Mouse (Mus musculus): ENCODE data around the gene Smarcd3.

Gene Smarcd3

DNA sequence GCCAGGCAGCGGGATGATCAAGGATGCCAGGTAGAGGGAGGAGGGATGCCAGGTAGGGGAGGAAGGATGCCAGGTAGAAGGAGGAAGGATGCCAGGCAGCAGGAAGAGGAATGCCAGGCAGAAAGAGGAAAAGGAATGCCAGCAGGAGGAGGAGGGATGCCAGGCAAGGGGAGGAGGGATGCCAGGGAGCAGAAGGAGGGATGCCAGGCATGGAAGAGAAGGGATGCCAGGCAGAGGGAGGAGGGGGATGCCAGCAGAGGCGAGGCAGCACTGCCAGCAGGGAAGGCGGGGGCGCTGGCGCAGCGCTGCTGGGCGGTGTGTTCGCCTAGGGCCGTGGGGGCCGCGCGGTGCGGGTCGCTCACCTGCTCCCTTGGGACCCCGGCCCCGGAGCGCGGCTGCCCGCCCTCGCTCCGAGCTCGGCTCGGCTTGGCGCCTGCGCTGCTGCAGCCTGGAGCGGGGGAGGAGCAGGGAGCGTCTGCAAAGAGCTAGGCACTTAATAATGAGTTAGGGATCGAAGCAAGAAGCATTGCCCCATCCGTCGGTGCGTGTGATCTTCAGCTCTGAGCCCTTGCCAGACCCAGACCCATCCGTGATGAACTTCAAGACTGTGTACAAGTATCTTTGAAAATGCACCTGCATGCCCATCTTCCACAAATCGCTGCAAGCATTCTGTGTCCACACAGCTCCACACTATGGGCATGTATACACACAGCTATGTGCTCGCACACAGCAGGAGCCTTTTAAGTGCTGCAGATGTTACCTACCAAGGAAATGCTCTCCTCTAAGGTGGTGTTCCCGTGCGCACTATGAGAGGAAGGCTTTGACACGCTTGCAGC lies at the start of gene Smarcd3:
Gene Smarcd3 (minus strand): TSS at position 426 of the 836 bp plus-strand sequence.
- peak; percentile 77 to 84 for DNase-seq (ENCODE audit: low spot score in 2 of 2)

DNA sequence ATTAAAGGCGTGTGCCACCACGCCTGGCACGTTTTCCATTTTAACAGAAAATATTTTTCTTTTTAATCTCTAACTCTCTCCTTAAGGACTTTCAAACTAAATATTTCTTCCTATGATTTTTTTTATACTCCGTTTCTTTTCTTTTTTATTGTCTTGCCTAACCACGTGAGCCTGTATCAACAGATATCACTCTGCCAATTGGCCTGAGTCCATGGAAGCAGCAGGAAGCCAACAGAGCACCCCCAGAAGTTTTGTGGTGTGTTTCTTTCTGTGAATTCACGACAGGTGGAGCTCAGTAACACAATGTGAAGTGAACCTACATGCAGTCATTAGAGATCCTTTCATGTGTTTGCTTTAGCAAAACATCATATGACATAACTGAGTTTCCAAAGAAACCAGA lies 37.2 kb upstream of the Smarcd3 start:
- no peak for DNase-seq (ENCODE audit: low spot score in 2 of 2)

DNA sequence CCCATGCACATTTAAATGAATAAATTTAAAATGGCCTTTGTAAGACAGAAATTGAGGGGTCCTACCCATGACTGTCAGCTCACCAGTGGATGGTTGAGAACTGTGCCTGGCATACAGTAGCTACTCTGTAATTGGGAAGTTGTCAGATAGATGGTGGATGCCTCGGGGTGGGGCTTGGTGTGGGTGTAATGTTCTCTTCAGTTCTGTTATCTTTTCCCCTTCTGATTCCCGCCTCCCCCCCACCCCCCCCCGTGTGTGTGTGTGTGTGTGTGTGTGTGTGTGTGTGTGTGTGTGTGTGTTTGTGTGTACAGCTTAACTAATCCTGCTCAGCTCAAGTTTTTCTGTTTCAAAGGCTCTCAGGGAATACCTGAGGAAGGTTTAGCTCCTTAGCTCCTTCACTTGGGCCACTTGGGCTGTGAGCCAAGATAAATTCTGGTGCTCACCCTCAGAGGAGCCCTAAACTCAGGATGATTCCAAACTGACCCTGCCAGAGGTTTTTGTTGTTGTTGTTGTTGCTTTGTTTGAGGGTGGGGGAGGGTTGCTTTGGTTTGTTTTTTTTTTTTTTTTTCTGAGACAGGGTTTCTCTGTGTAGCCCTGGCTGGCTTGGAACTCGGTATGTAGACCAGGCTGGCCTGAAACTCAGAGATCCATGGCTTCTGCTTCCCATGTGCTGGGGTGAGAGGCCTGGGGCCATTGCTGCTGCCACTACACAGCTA lies 35.7 kb upstream of the Smarcd3 start:
- DNase-seq (ENCODE audit: low spot score in 2 of 2): no peak

DNA sequence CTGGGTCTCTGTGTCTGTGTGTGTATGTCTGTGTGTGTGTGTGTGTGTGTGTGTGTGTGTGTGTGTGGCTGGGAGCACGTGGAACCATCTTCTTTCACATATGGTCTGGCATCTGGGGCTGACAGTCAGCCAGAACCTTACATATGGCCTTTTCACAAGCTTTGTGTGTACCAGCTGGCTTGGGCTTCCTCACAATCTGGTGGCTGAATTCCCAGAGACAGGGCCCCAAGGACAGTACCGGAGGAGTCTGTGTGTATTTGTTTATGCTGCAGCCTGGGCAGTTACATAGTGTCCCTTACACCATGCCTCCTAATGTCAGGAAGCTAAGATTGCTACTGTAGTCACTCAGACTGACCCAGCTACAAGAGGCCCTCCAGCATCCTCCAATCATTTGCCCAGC lies 32.9 kb upstream of the Smarcd3 start:
- DNase-seq (ENCODE audit: low spot score in 2 of 2): peak in 1 of 2 experiments; percentile 20

DNA sequence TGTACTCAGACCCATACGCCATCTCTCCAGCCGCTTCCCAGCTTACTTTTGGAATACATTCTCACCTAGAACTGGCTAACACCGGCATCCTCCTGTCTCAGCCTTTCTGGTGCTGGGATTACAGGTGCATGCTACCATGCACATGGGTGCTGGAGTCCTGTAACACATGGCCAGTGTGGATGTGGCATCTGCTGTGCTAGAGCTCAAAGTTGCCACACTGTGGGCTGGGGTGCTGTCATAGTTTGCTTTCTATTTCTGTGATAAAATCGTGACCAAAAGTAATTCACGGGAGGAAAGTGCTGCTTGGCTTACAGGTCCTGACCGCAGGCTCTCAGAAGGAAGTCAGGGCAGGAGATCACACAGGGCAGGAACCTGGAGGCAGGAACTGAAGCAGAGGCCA lies 30.3 kb upstream of the Smarcd3 start:
- no peak for DNase-seq (ENCODE audit: low spot score in 2 of 2)

DNA sequence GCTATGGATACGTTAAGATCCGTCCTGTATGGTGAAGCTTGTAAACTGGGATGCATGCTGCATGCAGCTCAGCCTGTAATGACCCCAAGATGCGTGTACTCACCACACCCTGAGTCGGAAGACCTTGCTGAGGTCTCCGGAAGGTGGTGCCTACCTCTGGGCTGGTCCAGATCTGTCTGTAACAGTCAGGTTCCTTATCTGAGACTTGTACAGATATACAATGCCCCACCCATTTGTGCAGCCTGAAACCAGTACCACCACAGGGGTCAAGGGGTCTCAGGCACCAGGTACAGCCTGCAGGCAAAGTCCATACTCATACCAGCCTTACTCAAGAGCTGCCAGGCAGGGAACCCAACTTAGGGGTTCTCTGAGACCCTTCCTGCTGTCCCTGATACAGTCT lies 28.6 kb upstream of the Smarcd3 start:
- DNase-seq (ENCODE audit: low spot score in 2 of 2): no peak

DNA sequence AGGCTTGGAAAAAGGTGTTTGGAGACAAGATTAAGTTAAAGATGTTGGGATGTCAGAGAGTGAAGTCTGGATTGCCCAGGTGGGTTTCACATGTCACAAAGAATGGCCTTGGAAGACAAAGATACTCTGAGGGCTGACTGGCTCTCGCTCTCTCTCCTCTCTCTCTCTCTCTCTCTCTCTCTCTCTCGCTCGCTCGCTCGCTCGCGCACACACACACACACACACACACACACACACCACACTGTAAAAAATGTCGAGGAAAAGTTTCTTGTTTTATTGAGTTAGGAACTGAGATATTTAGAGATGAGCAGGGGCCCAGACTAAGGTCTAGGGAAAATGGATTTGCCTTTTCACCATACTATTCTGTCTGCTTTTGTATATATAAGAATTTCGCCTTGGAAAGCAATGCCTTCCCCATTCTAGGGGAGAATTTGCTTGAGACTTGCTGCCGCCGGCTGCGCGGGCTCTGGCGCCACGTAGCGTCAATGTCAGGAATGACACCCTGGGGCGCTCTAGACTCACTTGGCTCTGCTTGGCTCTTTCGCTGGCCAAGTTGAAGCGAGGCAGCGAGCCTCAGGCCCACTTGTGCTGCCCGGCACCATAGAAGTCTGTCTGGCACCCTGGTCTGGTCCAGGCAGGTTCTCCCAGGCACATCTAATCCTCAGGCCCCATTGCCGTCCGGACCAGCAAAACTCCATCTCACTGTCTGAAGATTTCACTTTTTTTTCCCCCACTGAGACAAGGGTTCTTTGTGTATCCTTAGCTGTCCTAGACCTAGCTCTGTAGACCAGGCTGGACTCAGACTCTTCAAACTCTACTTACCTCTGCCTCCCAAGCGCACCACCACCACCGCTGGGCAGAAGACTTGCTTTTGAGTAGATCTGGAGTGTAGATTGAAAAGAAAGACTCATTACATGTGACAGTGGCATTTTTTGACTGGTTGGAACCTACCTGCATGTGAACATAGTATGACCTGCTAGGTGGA lies 27.8 kb upstream of the Smarcd3 start:
- peak; percentile 91 to 94 for DNase-seq (ENCODE audit: low spot score in 2 of 2)

DNA sequence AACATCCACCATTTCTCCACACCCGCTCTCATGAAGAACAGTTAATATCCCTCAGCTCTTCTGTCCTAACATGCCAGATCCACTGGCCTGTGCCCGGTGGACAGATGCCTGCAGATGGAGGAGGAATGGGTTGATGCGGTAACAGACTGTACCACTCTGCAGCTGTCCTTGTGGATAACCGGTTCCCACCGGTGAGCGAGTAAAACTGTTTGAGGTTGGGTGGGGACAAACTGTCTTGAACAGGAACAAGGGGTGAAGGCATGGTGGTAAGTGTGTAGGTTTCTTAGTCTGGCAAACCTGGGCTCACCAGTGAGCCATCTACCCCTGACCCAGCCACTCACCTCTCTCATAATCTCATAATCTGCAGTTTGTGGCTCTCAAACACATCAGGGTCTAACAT lies 27.1 kb upstream of the Smarcd3 start:
- DNase-seq (ENCODE audit: low spot score in 2 of 2): no peak

DNA sequence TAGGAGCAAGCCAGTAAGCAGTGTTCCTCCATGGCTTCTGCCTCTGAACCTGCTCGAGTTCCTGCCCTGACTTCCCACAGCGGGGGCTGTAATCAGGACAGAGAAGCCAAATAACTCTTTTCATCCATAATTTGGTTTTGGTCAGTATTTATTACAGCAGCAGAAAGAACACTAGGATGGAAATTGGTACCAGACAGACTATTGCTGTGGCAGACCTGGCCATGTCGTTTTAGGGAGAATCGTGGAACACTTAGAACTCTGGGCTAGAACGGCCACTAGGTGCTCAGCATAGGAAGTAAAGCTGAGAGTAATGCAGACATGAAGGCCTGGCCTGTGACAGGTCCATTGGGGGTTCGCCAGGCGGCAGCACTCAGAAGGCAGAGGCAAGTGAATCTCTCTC lies 25.5 kb upstream of the Smarcd3 start:
- no peak for DNase-seq (ENCODE audit: low spot score in 2 of 2)

DNA sequence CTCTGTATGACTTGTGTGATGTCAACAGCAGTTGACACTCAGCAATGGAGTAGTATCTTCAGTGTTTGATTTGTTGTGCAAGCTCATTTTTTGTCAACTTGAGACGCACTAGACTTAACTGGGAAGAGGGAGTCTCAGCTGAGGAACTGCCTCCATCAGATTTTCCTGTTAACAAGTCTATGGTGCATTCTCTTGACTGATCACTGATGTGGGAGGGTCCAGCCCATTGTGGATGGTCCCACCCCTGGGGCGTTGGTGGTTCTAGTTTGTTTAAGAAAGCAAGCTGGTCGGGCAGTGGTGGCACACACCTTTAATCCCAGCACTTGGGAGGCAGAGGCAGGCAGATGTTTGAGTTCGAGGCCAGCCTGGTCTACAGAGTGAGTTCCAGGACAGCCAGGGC lies 25.0 kb upstream of the Smarcd3 start:
- DNase-seq (ENCODE audit: low spot score in 2 of 2): no peak

DNA sequence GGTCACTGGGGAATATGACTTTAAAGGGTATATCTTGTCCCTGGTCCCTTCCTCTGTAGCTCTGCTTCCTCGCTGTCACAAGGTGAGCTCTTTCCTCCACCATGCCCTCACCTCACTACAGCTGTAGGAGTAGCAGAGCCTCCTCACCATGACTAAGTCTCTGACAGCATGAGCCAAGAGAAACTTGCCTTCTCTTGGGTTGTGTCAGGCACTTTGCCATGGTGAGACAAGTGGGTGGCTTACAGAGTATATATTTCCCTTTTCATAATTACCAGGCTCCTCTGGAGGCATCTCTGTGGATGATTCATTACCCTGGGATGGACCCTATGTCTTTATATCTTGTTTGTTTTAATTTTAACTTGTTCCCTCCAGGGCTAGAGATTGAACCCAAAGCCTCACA lies 21.2 kb upstream of the Smarcd3 start:
- DNase-seq (ENCODE audit: low spot score in 2 of 2): no peak

DNA sequence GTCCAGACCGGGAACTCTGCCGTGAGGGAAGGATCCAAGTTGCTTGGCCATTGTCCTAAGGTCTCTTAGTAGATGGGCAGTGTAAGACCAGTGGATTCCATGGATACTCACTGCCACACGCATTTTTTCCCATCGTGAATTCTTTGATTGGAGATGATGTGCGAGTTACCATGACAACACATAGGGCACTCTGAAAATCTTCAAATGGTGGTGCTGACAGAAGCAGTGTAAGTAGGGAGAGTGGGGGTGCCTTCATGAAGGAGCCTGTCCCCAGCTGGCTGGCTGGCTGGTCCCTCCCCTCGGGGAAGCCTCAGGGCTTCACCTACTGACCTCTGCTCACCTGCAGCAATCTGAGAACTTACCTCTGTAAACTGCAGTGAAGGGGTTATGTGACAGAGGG lies 14.9 kb upstream of the Smarcd3 start:
- no peak for DNase-seq (ENCODE audit: low spot score in 2 of 2)

DNA sequence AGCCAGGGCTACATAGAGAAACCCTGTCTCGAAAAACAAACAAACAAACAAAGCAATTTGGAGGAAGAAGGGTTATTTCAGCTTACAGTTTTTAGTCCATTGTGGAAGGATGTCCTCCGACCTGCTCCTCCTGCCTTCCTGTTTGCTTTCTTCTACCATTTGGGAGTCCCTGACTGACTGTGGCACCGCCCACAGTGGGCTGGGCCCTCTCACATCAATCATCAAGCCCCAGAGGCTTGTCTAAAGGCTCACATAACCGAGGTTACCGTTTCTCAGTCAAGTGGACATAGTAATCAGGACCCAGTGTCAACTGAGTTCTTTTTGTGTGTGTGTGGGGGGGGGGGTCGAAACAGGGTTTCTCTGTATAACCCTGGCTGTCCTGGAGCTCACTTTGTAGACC lies 13.9 kb upstream of the Smarcd3 start:
- no peak for DNase-seq (ENCODE audit: low spot score in 2 of 2)

DNA sequence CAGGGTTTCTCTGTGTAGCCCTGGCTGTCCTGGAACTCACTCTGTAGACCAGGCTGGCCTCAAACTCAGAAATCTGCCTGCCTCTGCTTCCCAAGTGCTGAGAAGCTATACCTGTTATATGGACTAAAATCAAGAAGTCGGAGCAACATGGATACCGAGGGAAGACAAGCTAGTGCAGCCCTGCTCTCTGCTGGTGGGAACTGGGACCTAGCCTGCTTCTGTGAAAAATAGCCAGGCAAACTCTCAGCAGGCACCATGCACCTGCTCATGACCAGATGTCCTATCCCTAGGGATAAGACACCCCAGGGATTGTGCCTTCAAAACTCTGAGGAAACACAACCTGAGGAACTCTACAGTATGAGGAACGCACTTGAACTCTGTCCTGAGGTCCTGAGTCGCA lies 12.8 kb upstream of the Smarcd3 start:
- no peak for DNase-seq (ENCODE audit: low spot score in 2 of 2)

DNA sequence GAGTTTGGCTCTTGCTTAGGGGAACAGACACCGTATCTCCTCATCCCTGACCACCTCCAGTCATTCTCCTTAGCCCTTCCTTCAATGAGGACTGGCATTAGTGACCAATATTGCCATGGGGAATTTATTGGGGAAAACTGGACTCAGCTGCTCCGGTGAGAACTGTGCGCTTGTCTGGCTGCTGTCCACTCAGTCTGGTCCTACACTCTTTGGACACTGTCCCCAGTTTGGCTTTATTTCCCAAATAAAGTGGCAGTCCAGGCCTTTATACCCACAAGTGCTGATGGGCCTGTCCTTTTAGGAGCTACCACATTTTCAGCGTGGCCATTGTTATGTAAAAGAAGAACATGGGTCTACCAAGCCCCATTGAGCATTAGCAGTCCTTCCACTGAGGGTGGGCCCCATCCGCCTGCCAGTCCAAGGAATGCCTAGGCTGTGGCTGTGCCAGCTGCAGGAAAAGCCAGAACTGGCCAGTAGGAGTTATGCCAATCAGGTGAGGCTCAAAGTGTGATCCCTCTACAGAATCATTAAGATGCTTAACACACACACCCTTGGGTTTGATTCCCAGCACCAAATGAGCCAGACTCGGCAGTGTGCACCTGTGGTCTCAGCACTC lies 11.4 kb upstream of the Smarcd3 start:
- no peak for DNase-seq (ENCODE audit: low spot score in 2 of 2)

DNA sequence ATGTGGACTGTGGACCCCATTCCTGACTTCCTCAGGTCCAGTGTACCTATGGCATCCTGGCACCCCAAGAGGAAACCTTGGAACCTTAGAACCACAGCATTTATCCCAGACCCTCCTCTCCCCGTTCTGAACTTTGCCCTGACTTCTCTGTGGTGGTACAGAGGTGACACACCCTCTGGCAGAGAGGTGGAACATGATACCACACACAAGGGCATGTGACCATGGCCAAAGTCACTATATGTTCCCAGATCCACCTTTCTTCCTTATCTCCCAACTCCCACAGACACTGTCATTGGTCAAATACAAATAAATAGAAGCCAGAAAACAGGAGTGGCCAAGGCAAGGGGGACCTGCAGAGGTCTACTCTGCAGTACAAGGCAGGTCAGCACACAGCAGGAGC lies 10.9 kb upstream of the Smarcd3 start:
- no peak for DNase-seq (ENCODE audit: low spot score in 2 of 2)

DNA sequence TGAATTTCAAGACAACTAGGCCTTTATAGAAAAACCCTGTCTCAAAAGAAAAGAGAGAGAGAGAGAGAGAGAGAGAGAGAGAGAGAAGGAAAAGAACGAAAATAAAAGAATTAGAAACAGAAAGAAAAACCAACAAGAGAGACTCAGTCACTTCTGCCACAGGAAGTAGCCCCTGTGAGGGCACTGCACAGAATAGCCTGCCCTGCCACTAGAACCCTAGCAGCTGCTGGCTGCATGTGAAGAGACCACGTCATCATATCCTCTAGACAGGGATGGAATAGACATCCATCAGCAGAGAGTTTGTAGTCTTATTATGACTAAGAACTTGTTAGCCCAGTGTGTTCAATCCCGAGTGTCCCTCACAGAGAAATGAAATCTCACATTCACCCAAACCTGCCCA lies 5.5 kb upstream of the Smarcd3 start:
- DNase-seq (ENCODE audit: low spot score in 2 of 2): no peak

DNA sequence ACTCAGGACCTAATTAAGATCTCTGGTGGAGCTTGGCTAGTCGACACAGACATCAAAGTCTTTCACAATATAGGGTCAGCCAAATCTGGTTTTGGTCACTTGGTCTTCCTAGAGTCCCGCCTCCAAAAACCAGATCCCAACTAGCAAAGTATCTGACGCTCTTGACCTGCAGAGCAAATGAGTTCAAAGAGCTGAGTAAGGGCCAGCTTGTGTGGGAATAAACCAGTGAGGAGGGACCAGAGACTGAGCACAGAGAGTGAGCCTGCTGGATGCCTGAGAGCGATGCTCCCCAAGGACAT lies 560 bp upstream of the Smarcd3 start:
- no peak for DNase-seq (ENCODE audit: low spot score in 2 of 2)

DNA sequence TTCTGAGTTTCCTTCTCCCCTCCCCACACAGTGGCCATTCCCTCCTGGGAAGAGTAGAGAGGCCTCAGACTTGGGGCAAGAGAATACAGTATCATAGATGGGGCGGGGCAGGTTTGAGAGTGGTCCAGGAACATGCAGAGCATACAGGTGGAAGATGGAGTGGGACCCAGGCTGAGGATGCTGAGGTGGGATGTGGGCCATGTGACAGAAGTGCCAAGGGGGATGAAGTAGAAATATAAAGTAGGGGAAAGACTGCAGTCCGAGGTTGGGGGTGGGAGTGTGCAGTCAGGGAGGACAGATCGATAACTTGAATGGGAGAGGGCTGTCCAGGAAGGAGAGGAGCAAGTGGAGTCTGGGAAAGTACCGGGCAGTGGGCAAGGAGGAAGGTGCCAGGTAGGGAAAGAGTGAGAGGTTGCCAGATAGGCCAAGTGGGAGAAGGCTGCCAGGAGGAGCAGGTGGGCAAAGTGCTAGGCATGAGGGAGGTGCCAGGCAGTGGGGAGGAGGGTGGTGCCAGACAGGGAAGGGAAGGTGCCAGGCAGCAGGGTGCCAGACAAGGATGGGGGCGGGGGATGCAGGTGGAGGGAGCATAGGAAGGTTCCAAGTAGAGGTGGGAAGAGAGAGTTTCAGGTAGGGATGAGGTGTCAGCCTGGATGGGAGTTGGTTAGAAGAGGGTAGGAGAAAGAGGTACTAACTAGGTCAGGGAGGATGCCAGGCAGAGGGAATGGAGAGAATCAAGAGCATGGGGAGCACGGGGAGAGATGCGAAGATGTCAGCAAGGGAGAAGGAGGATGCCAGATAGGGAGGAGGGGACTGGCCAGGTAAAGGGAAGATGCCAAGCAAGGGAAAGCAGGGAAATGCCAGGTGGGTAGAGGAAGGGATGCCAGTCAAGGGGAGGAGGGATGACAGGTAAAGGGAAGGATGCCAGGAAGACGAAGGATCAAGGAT lies 898 bp downstream of the Smarcd3 start:
- DNase-seq (ENCODE audit: low spot score in 2 of 2): peak in 1 of 2 experiments; percentile 27

DNA sequence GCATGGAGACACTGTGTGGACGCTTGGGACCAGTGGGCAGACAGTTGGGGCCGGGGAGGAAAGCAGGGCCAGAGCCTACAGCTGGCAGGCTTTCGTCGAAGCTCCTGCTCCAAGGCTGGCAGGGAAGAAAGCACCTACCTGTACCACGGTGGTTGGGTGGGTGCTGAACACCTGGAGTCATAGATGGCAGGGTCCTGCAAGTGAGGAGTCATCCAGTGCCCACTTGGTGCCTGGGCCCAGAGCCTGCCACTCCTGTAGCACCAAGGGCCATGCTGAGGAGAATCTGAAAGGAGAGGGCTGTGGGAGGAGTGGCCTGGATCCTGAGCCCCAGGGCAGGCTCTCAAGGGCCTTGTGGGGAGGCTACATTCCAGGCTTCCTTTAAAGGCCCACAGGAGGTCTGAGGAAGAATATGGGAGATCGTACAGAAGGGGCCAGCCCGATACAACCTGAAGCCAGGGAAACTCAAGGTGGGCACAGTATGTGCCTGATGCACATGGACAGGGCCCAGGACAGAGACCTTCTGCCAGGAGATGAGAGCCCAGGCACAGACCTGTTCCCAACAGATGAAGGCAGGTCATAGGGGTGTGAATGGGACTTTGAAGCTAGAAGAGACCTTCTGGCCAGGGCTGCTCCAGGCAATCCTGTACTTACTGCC lies 1.7 kb downstream of the Smarcd3 start:
- DNase-seq (ENCODE audit: low spot score in 2 of 2): no peak
